11 mouse cellular contexts compared by ENCODE assay signal in genomic region chr17:17404811-17405544, GRCm38 (mm10). TPM values are rescaled to one million over a fixed set of nuclear protein-coding genes. Genes with fewer than 3 reads are reported as not detected.
DNase-seq lines count a peak whose midpoint lies in the region; ATAC-seq and TF ChIP-seq lines count a peak whose summit lies in the region.
"Had no signal": no experiment of that assay in that cellular context is flagged by ENCODE, and none has a peak within 500 bp of the region (broad histone marks: within the 10 kb centered on the region; RNA-seq: fewer than 3 reads in every experiment).

No protein-coding gene starts in this region.

- H3K36me3 ChIP-seq in liver, adult 2 months (ENCODE audit: control insufficient read depth, insufficient read depth, low read length), result no peaks in the 10 kb centered on the region
- H3K36me3 ChIP-seq in liver, postnatal 0 days (replicated peaks; ENCODE audit: insufficient read depth, low read length), result no peaks in the 10 kb centered on the region
- no peaks in the 10 kb centered on the region for H3K36me3 ChIP-seq in embryonic facial prominence, embryonic 13.5 days
- no peaks in the 10 kb centered on the region for H3K36me3 ChIP-seq in intestine, embryonic 15.5 days
- H3K36me3 ChIP-seq: stomach, embryonic 15.5 days had no signal

- H3K4me1 ChIP-seq in liver, adult 2 months (ENCODE audit: control insufficient read depth, insufficient read depth, low read length), result peaks cover 2% of the 10 kb centered on the region; the same call in 1 of the 2 replicates
- no peaks in the 10 kb centered on the region for H3K4me1 ChIP-seq in liver, postnatal 0 days (ENCODE audit: insufficient read depth)
- H3K4me1 ChIP-seq in embryonic facial prominence, embryonic 13.5 days, result peaks cover 49% of the 10 kb centered on the region
- peaks cover 10% of the 10 kb centered on the region for H3K4me1 ChIP-seq in olfactory bulb, adult 2 months (ENCODE audit: control insufficient read depth, insufficient read depth, low read length)
- H3K4me1 ChIP-seq in intestine, embryonic 15.5 days (replicated peaks), result no peaks in the 10 kb centered on the region

- H3K27me3 ChIP-seq in liver, adult 2 months (ENCODE audit: control insufficient read depth, insufficient read depth, low read length), result no peaks in the 10 kb centered on the region
- H3K27me3 ChIP-seq in liver, postnatal 0 days (ENCODE audit: insufficient read depth, low read length), result no peaks in the 10 kb centered on the region
- H3K27me3 ChIP-seq in embryonic facial prominence, embryonic 13.5 days, result no peaks in the 10 kb centered on the region
- no peaks in the 10 kb centered on the region for H3K27me3 ChIP-seq in intestine, embryonic 15.5 days (replicated peaks)
- H3K27me3 ChIP-seq: megakaryocyte, embryonic 14.5 days; stomach, embryonic 15.5 days had no signal

- H3K9me3 ChIP-seq in liver, postnatal 0 days (ENCODE audit: low read length), result no peaks in the 10 kb centered on the region
- no peaks in the 10 kb centered on the region for H3K9me3 ChIP-seq in embryonic facial prominence, embryonic 13.5 days
- no peaks in the 10 kb centered on the region for H3K9me3 ChIP-seq in intestine, embryonic 15.5 days
- H3K9me3 ChIP-seq: megakaryocyte, embryonic 14.5 days; stomach, embryonic 15.5 days had no signal

- no peak for TF ChIP-seq POLR2A in liver, adult 2 months (IDR thresholded peaks at IDR 0.05; ENCODE audit: extremely low read depth, insufficient read depth, low read length)
- no peak for TF ChIP-seq POLR2A in olfactory bulb, adult 2 months (IDR thresholded peaks at IDR 0.05; ENCODE audit: insufficient read depth, low read depth, low read length)

- no peak overlapping the region for H3K4me2 ChIP-seq in liver, postnatal 0 days (ENCODE audit: low read depth, low read length)
- peak overlapping the region; percentile 54 for H3K4me2 ChIP-seq in embryonic facial prominence, embryonic 13.5 days
- H3K4me2 ChIP-seq in intestine, embryonic 15.5 days (replicated peaks), result no peak overlapping the region
- H3K4me2 ChIP-seq: stomach, embryonic 15.5 days had no signal

- 65% methylated on average over 8 of the region's 8 CpGs for WGBS in liver, adult 2 months
- WGBS in liver, postnatal 0 days (ENCODE audit: insufficient replicate concordance), result 46% methylated on average over 8 of the region's 8 CpGs
- 19% methylated on average over 8 of the region's 8 CpGs for WGBS in embryonic facial prominence, embryonic 13.5 days
- 8% methylated on average over 8 of the region's 8 CpGs for WGBS in olfactory bulb, adult 2 months
- WGBS in intestine, embryonic 15.5 days, result 46% methylated on average over 8 of the region's 8 CpGs

- peak; percentile 60 for DNase-seq in liver, adult 2 months (ENCODE audit: extremely low read depth, low read depth, low spot score)
- no peak for DNase-seq in liver, postnatal 0 days
- DNase-seq in kidney, adult 9 months, result peak; percentile 43
- no peak for DNase-seq in heart, postnatal 36 days
- no peak for DNase-seq in cerebellum, postnatal 4 days (ENCODE audit: low spot score in 2 of 2)

- H3K27ac ChIP-seq in liver, adult 2 months (replicated peaks; ENCODE audit: insufficient read depth, low read depth, low read length), result no peak overlapping the region
- no peak overlapping the region for H3K27ac ChIP-seq in liver, postnatal 0 days (ENCODE audit: low read depth)
- H3K27ac ChIP-seq in embryonic facial prominence, embryonic 13.5 days, result peak overlapping the region; percentile 78
- H3K27ac ChIP-seq in olfactory bulb, adult 2 months (ENCODE audit: insufficient read depth, low read depth, low read length), result peak overlapping the region; percentile 81
- no peak overlapping the region for H3K27ac ChIP-seq in intestine, embryonic 15.5 days
- H3K27ac ChIP-seq: stomach, embryonic 15.5 days had no signal

- no peaks in the 10 kb centered on the region for H3K79me2 ChIP-seq in liver, adult 2 months (ENCODE audit: control insufficient read depth, insufficient read depth, low read length)

- H3K4me3 ChIP-seq in liver, adult 2 months (ENCODE audit: insufficient read depth, low read depth, low read length), result no peak overlapping the region
- no peak overlapping the region for H3K4me3 ChIP-seq in liver, postnatal 0 days (ENCODE audit: low read depth, low read length)
- peak overlapping the region; percentile 28; the same call in 1 of the 2 replicates for H3K4me3 ChIP-seq in embryonic facial prominence, embryonic 13.5 days
- peak overlapping the region; percentile 44 for H3K4me3 ChIP-seq in olfactory bulb, adult 2 months (ENCODE audit: insufficient read depth, low read depth, low read length)
- H3K4me3 ChIP-seq in intestine, embryonic 15.5 days (replicated peaks), result no peak overlapping the region
- H3K4me3 ChIP-seq: erythroblast, embryonic 14.5 days; stomach, embryonic 15.5 days had no signal

- no peak for TF ChIP-seq CTCF in liver, adult 2 months (IDR thresholded peaks at IDR 0.05; ENCODE audit: low read depth, low read length)
- TF ChIP-seq CTCF in liver, postnatal 0 days (IDR thresholded peaks at IDR 0.05; ENCODE audit: low read depth), result no peak
- no peak for TF ChIP-seq CTCF in olfactory bulb, adult 2 months (IDR thresholded peaks at IDR 0.05; ENCODE audit: insufficient read depth, low read depth, low read length)

- no peak for TF ChIP-seq EP300 in liver, postnatal 0 days (IDR thresholded peaks at IDR 0.05; ENCODE audit: low read depth)

- intact Hi-C loops in heart, postnatal 36 days (cut with DNase I), result no loop called here

- no peak for ATAC-seq in liver, postnatal 0 days
- ATAC-seq in embryonic facial prominence, embryonic 13.5 days (ENCODE audit: insufficient number of reproducible peaks, insufficient read depth, low FRiP score, low TSS enrichment, low read depth), result no peak
- ATAC-seq in intestine, embryonic 15.5 days, result no peak

- H3K9ac ChIP-seq in liver, adult 2 months (ENCODE audit: low read depth, low read length), result no peak overlapping the region
- no peak overlapping the region for H3K9ac ChIP-seq in liver, postnatal 0 days (replicated peaks)
- H3K9ac ChIP-seq in embryonic facial prominence, embryonic 13.5 days, result 0 out of 2 replicates have a peak overlapping the region, but pooled peaks have one; percentile 17
- no peak overlapping the region for H3K9ac ChIP-seq in intestine, embryonic 15.5 days
- H3K9ac ChIP-seq: stomach, embryonic 15.5 days had no signal

RNA-seq across cellular contexts. Expression of gene Lix1, which starts 2.5 kb away (rescaled TPM):
- 0.34 and 0.46 TPM in 2 replicates for total RNA-seq in liver, adult 2 months (2014; rRNA removed)
- 0.05 and 0.07 TPM in 2 replicates for polyA plus RNA-seq in liver, adult 2 months (2012; rRNA removed)
- polyA plus RNA-seq in liver, postnatal 0 days (2015; fragmentation: Nextera tagmentation; extraction: Ambion mirVana), result 0.14 and 0.25 TPM in 2 replicates
- polyA plus RNA-seq in embryonic facial prominence, embryonic 13.5 days (2015; fragmentation: Nextera tagmentation; extraction: Ambion mirVana), result 22.5 and 46.4 TPM in 2 replicates
- not detected in 2 replicates for polyA plus RNA-seq in olfactory bulb, adult 2 months (2012; ENCODE audit: insufficient read depth, insufficient read length, low replicate concordance, missing spikeins)
- polyA plus RNA-seq in intestine, embryonic 15.5 days (2015; fragmentation: Nextera tagmentation; extraction: Ambion mirVana), result 4.2 and 4.7 TPM in 2 replicates
- 1 to 10 TPM; 6.3 to 7.1 TPM for total RNA-seq in heart, postnatal 36 days (2021)
- polyA plus RNA-seq: erythroblast, embryonic 14.5 days had no signal

RNA-seq across cellular contexts. Expression of gene Riok2, which starts 30.9 kb away (rescaled TPM):
- 25.5 and 28.3 TPM in 2 replicates for total RNA-seq in liver, adult 2 months (2014; rRNA removed)
- polyA plus RNA-seq in liver, adult 2 months (2012; rRNA removed), result 5.3 and 6.0 TPM in 2 replicates
- polyA plus RNA-seq in liver, postnatal 0 days (2015; fragmentation: Nextera tagmentation; extraction: Ambion mirVana), result 10.5 and 10.8 TPM in 2 replicates
- 31.4 and 33.9 TPM in 2 replicates for polyA plus RNA-seq in embryonic facial prominence, embryonic 13.5 days (2015; fragmentation: Nextera tagmentation; extraction: Ambion mirVana)
- not detected in 2 replicates for polyA plus RNA-seq in olfactory bulb, adult 2 months (2012; ENCODE audit: insufficient read depth, insufficient read length, low replicate concordance, missing spikeins)
- polyA plus RNA-seq in intestine, embryonic 15.5 days (2015; fragmentation: Nextera tagmentation; extraction: Ambion mirVana), result 26.1 and 30.0 TPM in 2 replicates
- total RNA-seq in heart, postnatal 36 days (2021), result 10 to 100 TPM; 16.1 to 16.3 TPM

Comparison
In these comparisons a context has a peak if more than half of its experiments do, and no peak if none do; other contexts are left out.
1. DNase-seq: peak in liver, adult 2 months (single experiment) and kidney, adult 9 months (single experiment); none in liver, postnatal 0 days (single experiment), heart, postnatal 36 days (0 of 2) and cerebellum, postnatal 4 days (0 of 2).
2. H3K27ac ChIP-seq: peak in embryonic facial prominence, embryonic 13.5 days (single experiment) and olfactory bulb, adult 2 months (single experiment); none in liver, adult 2 months (single experiment), liver, postnatal 0 days (single experiment) and intestine, embryonic 15.5 days (single experiment).
3. H3K4me3 ChIP-seq: peak in embryonic facial prominence, embryonic 13.5 days (single experiment) and olfactory bulb, adult 2 months (single experiment); none in liver, adult 2 months (single experiment), liver, postnatal 0 days (single experiment) and intestine, embryonic 15.5 days (single experiment).